Mouse (Mus musculus) lung, embryonic 14.5 days (tissue): Measurements from ENCODE around the gene Il4i1. TPM values are rescaled to one million over a fixed set of nuclear protein-coding genes. Genes with fewer than 3 reads are reported as not detected.
A peak's percentile ranks its signal among the peaks of the same experiment; 100 is the strongest.

Experiments used
- ATAC-seq: fragments of 200-750 bp; cut with Nextera tagmentation; 2 replicates; pipeline ENCODE4 v1.8.0; 2017; ENCODE audit warnings: mild to moderate bottlenecking, moderate TSS enrichment, moderate library complexity; ENCODE audit not compliant: insufficient read depth
- DNase-seq: peaks from one replicate; pipeline ENCODE4 v3.0.0-alpha.2; 2015
- H3K27ac ChIP-seq: fragments of 300-500 bp; sonication (generic); 2 replicates; pipeline ENCODE4 v1.5.1; 2014; ENCODE audit warnings: low read depth, mild to moderate bottlenecking, moderate library complexity
- H3K27me3 ChIP-seq: fragments of 300-500 bp; sonication (generic); 2 replicates; pipeline ENCODE4 v1.6.1; 2014; ENCODE audit warnings: low read length, control low read depth; ENCODE audit not compliant: insufficient read depth
- H3K36me3 ChIP-seq: fragments of 300-500 bp; sonication (generic); 2 replicates; pipeline ENCODE4 v1.6.1; 2014; ENCODE audit warnings: control low read depth; ENCODE audit not compliant: insufficient read depth
- H3K4me1 ChIP-seq: fragments of 300-500 bp; sonication (generic); 2 replicates; pipeline ENCODE4 v1.6.1; 2014; ENCODE audit warnings: antibody characterized with exemption, control low read depth; ENCODE audit not compliant: insufficient read depth
- H3K4me2 ChIP-seq: fragments of 300-500 bp; sonication (generic); 2 replicates; pipeline ENCODE4 v1.6.1; 2014; ENCODE audit warnings: mild to moderate bottlenecking
- H3K4me3 ChIP-seq: fragments of 300-500 bp; sonication (generic); 2 replicates; pipeline ENCODE4 v1.5.1; 2014; ENCODE audit warnings: low read depth, low read length
- H3K9ac ChIP-seq: fragments of 300-500 bp; sonication (generic); 2 replicates; pipeline ENCODE4 v1.6.1; 2014
- H3K9me3 ChIP-seq: fragments of 300-500 bp; sonication (generic); 2 replicates; pipeline ENCODE4 v1.6.1; 2016; ENCODE audit warnings: low read depth, low read length, control low read depth
- CTCF ChIP-seq: IDR thresholded peaks from 2 replicates; pipeline ENCODE4 v1.5.1; 2016; ENCODE audit warnings: antibody characterized with exemption, low read depth
- WGBS: fragments of 180-500 bp; shearing (Covaris S2); extraction: QIAGEN DNeasy Blood & Tissue Kit; methylation state at CpG from one replicate; pipeline ENCODE4 v1.1.7; 2014; 5-methylcytosine and 5-hydroxymethylcytosine counted together
- polyA plus RNA-seq: library from polyadenylated mRNA; unstranded; fragments of >200 nt; fragmentation: Nextera tagmentation; extraction: Ambion mirVana; gene quantifications from 2 replicates; pipeline ENCODE4 v1.2.1, GENCODE M21; 2014

Il4i1 gene
- polyA plus RNA-seq: 0.93 and 1.5 TPM in 2 replicates

DNA sequence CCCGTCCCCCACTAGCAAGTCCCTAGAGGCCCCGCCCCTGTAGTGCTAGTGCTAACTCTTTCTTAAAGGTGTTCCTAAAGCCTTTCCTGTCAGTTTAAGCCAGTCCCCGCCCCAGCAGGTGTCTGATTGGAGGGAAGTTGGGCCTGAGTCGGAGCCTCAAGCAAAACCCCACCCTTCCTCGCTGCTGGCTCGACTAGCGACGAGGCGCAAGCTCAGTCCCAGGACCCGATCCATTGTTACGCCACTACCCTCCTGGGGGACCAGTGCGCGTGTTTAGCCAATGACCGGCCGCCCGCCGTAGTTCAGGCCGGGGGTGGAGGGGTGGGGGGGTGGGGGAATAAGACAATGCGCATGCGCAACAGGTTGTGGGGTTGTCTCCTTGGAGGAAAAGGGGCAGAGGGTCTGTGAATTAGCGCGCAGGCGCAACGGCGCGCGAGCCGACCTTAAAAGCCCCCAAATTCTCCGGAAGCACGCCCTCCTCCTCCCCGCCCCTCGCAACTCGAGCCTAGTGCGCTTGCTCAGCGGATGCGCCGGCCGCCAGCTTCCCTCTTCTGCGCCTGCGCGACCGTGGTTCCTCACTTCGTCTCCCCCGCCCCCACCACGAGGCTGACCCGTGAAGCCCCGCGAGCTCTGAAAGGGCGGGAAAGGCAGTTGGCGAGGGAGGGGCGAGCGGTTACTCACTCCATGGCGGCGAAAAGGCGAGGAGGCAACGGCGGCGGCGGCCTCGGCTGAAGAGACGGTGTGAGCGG lies at the start of gene Il4i1, which contains the start of gene Nup62:
Gene Il4i1, plus strand, starts transcription at position 667 of the 749 bp plus-strand sequence.
Gene Nup62, plus strand, starts transcription at position 368 of the 749 bp plus-strand sequence.
- Histone ChIP-seq H3K4me2 (peak within 1 kb of the TSS; percentile 89), H3K4me3 (peak within 1 kb of the TSS; percentile 88), H3K27ac (peak within 1 kb of the TSS; percentile 99), H3K4me1 (peaks cover 14% of the 10 kb centered on the region), H3K9me3 (no peaks in the 10 kb centered on the region), H3K36me3 (peaks cover 38% of the 10 kb centered on the region), H3K27me3 (no peaks in the 10 kb centered on the region), H3K9ac (peak within 1 kb of the TSS; percentile 98)
- DNase-seq (peak; percentile 99), ATAC-seq (peak; percentile 96)
- no peak for TF ChIP-seq CTCF
- WGBS: under 1% methylated on average over 60 of the region's 62 CpGs

DNA sequence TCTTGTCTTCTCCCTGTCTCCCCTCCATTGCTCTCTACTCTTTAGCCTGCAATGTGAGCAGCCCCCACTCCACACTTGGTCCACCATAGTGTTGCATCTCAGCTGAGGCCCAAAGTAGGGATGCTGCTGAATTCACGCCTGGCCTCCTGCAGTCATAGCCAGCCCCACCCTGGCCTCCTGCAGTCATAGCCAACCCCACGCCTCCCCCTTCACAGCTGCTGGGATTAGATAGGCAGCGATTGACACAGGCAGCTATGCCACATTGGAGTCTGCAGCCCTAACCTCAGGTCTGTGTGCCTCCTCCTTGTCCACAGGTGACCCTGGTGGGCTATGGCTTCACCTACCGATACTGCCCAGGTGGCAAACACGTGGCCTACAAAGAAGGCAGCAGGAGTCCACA lies 48.1 kb upstream of the Il4i1 start:
- Histone ChIP-seq H3K4me3 (no peak overlapping the region), H3K4me2 (no peak overlapping the region), H3K27ac (no peak overlapping the region), H3K9ac (no peak overlapping the region), H3K9me3 (no peaks in the 10 kb centered on the region), H3K36me3 (peaks cover 66% of the 10 kb centered on the region), H3K27me3 (no peaks in the 10 kb centered on the region), H3K4me1 (no peaks in the 10 kb centered on the region)
- DNase-seq (no peak), ATAC-seq (no peak)
- WGBS: 75% methylated on average over 5 of the region's 5 CpGs
- TF ChIP-seq CTCF: no peak

GRCm38 (mm10) chr7:44770046-44770578 lies 46.1 kb upstream of the Il4i1 start:
- peak; percentile 10; the same call in 1 of the 2 replicates for TF ChIP-seq CTCF
- no peak overlapping the region for H3K4me3 ChIP-seq
- no peak overlapping the region for H3K27ac ChIP-seq
- H3K27me3 ChIP-seq: no peaks in the 10 kb centered on the region
- DNase-seq (peak; percentile 96), ATAC-seq (peak; percentile 41; the same call in 1 of the 2 replicates)
- no peak overlapping the region for H3K4me2 ChIP-seq
- no peaks in the 10 kb centered on the region for H3K4me1 ChIP-seq
- H3K9ac ChIP-seq: no peak overlapping the region
- WGBS: 10% methylated on average over 6 of the region's 6 CpGs
- no peaks in the 10 kb centered on the region for H3K9me3 ChIP-seq
- H3K36me3 ChIP-seq: peaks cover 54% of the 10 kb centered on the region

DNA sequence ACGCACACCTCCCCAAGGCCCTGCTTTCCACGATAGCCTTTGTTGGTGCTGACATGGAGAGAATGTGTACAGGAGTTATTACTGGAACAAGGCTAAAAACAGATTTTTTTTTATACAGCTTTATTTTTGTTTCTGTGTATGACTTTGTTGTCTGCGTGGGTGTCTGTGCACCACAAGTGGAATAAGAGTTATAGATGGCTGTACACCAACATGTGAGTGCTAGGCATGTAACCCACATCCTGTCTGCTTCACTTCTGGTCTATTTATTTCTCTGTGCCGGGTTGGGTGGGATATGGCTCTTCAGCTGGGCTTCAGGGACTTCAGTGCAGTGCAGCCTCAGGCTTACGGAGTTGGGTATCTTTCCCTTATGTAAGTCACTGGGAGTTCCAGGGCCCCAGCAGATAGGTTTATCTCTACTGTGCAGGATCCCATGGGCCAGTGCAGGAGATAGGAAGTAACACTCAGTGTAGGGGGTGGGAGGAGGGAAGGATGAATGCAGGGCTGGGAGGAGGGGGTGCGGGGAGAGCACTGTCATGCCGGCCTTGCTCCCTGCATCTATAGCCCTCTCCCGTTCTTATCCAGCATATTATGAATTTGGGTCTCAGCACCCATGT lies 43.5 kb upstream of the Il4i1 start:
- H3K27ac ChIP-seq: no peak overlapping the region
- ATAC-seq (no peak), DNase-seq (no peak)
- H3K9ac ChIP-seq: no peak overlapping the region
- TF ChIP-seq CTCF: no peak
- no peaks in the 10 kb centered on the region for H3K27me3 ChIP-seq
- no peaks in the 10 kb centered on the region for H3K4me1 ChIP-seq
- no peak overlapping the region for H3K4me3 ChIP-seq
- no peaks in the 10 kb centered on the region for H3K9me3 ChIP-seq
- H3K4me2 ChIP-seq: no peak overlapping the region
- WGBS: 87% methylated on average over 8 of the region's 8 CpGs
- peaks cover 49% of the 10 kb centered on the region for H3K36me3 ChIP-seq

DNA sequence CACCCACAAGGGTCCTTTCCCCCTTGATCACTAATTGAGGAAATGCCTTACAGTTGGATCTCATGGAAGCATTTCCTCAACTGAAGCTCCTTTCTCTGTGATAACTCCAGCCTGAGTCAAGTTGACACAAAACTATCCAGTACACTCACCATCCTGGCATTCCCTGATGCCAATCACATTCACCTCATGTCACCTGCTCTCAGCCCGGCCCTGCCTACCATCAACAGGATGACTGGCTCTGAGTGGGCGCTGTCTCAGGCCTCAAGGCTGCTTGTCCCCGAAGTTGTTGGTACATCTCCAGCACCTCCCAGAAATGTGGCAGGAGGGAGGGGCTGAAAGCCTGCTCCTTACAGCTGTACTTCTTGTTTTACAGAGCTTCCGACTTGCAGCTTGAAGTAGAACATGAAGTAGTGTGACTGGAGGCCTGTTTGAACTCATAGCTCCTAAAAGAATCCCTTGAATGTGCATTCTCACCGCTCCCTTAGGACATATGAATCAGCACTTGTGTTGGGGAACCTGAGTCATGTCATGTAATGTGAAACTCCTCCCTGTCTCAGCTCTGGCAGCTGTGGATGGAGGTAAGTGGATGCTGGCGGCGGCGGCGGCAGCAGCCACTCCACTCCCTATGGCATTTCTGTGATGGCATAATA lies 39.2 kb upstream of the Il4i1 start:
- H3K4me3 ChIP-seq: no peak overlapping the region
- H3K9ac ChIP-seq: no peak overlapping the region
- no peaks in the 10 kb centered on the region for H3K4me1 ChIP-seq
- ATAC-seq: no peak
- peaks cover 18% of the 10 kb centered on the region for H3K36me3 ChIP-seq
- whole genome bisulfite sequencing: 79% methylated on average over 9 of the region's 9 CpGs
- no peaks in the 10 kb centered on the region for H3K9me3 ChIP-seq
- no peaks in the 10 kb centered on the region for H3K27me3 ChIP-seq
- no peak overlapping the region for H3K4me2 ChIP-seq
- no peak for TF ChIP-seq CTCF
- H3K27ac ChIP-seq: no peak overlapping the region
- DNase-seq: no peak

DNA sequence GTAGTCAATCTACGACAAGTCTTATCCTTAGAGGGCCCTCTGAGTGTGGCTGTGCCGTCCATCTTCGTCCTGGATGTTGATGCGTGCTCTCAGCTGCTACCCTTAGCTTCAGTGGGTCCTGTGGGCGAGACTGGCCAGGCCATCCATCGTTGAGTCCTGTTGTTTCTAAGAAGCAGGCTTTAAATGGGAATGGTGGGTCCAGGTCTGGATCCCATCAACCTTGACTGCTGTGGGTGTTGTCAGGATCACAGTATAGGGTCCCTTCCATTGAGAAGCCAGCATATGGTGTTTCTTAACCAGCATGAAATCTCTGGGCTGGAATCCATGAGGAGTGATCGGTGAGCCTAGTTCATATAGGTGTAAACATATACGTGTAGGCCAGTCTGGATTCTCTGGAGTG lies 36.1 kb upstream of the Il4i1 start:
- H3K27me3 ChIP-seq: no peaks in the 10 kb centered on the region
- H3K4me3 ChIP-seq: no peak overlapping the region
- H3K36me3 ChIP-seq: peaks cover 15% of the 10 kb centered on the region
- DNase-seq (no peak), ATAC-seq (no peak)
- H3K9me3 ChIP-seq: no peaks in the 10 kb centered on the region
- no peak for TF ChIP-seq CTCF
- H3K4me1 ChIP-seq: no peaks in the 10 kb centered on the region
- no peak overlapping the region for H3K4me2 ChIP-seq
- no peak overlapping the region for H3K27ac ChIP-seq
- no peak overlapping the region for H3K9ac ChIP-seq
- WGBS: 79% methylated on average over 8 of the region's 8 CpGs

DNA sequence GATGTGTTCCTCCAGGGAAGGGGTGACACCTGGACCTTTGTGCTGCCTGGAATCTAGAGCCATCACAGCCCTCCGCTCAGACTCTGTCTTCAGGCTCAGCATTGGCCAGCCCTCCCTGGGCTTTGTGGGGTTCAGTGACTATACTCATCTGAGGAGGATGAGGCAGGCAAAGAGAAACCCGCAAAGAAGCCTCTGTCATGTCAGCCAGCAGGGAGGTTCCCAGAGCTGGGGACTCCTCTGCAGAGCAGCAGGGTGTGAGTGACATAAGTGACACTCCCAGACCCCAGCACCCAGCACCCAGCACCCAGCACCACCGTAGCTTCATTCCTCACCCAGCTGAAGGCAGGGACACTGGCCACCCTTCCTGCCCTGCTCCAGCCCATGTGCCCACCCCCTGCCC lies 26.7 kb upstream of the Il4i1 start:
- WGBS: 51% methylated on average over 3 of the region's 3 CpGs
- Histone ChIP-seq H3K4me2 (no peak overlapping the region), H3K36me3 (no peaks in the 10 kb centered on the region), H3K4me3 (no peak overlapping the region), H3K9me3 (no peaks in the 10 kb centered on the region), H3K9ac (no peak overlapping the region), H3K27me3 (no peaks in the 10 kb centered on the region), H3K27ac (no peak overlapping the region), H3K4me1 (no peaks in the 10 kb centered on the region)
- no peak for DNase-seq
- no peak for TF ChIP-seq CTCF
- ATAC-seq: no peak
